Mouse (Mus musculus): ENCODE measurements at regions not wholly inside any gene's neighbourhood (a gene's known extent, or its start where the extent isn't known, plus 50 kb on each side); places are given as distances from the start of the nearest gene placed in this dataset.

- H3K36me3 ChIP-seq (ENCODE audit: control insufficient read depth, insufficient read depth) = no peaks in the 10 kb centered on the region
- ATAC-seq = no peak
- TF ChIP-seq CTCF (IDR thresholded peaks at IDR 0.05; ENCODE audit: low read depth) = no peak
- H3K9me3 ChIP-seq (ENCODE audit: control insufficient read depth) = no peaks in the 10 kb centered on the region
- H3K27ac ChIP-seq (ENCODE audit: low read depth, low read length) = no peak overlapping the region
- 64% methylated on average over 1 of the region's 1 CpGs for WGBS
- no peaks in the 10 kb centered on the region for H3K4me1 ChIP-seq (replicated peaks; ENCODE audit: control insufficient read depth, insufficient read depth, low read length)
- no peaks in the 10 kb centered on the region for H3K27me3 ChIP-seq (replicated peaks; ENCODE audit: control insufficient read depth, insufficient read depth, low read length)
- no peak overlapping the region for H3K9ac ChIP-seq (ENCODE audit: low read depth, low read length)
- no peak overlapping the region for H3K4me2 ChIP-seq (replicated peaks; ENCODE audit: low read depth)
- H3K4me3 ChIP-seq (ENCODE audit: low read depth, low read length) = no peak overlapping the region
These were observed 377.9 kb upstream of the Gm5148 start for GRCm38 (mm10) chr3:38102181-38102580.

- no peak for TF ChIP-seq CTCF (IDR thresholded peaks at IDR 0.05; ENCODE audit: low read depth)
- Histone ChIP-seq H3K36me3 (ENCODE audit: control insufficient read depth, insufficient read depth) (no peaks in the 10 kb centered on the region), H3K9ac (ENCODE audit: low read depth, low read length) (no peak overlapping the region), H3K4me2 (replicated peaks; ENCODE audit: low read depth) (no peak overlapping the region), H3K9me3 (ENCODE audit: control insufficient read depth) (no peaks in the 10 kb centered on the region), H3K4me3 (ENCODE audit: low read depth, low read length) (no peak overlapping the region), H3K27ac (ENCODE audit: low read depth, low read length) (no peak overlapping the region), H3K27me3 (replicated peaks; ENCODE audit: control insufficient read depth, insufficient read depth, low read length) (no peaks in the 10 kb centered on the region), H3K4me1 (replicated peaks; ENCODE audit: control insufficient read depth, insufficient read depth, low read length) (no peaks in the 10 kb centered on the region)
- WGBS = 69% methylated on average over 7 of the region's 7 CpGs
- no peak; the same call in 1 of the 2 replicates for ATAC-seq
These were observed 370.2 kb upstream of the Gm5148 start for GRCm38 (mm10) chr3:38094370-38094979.

- Histone ChIP-seq H3K9me3 (ENCODE audit: control insufficient read depth) (no peaks in the 10 kb centered on the region), H3K36me3 (ENCODE audit: control insufficient read depth, insufficient read depth) (no peaks in the 10 kb centered on the region), H3K4me2 (replicated peaks; ENCODE audit: low read depth) (no peak overlapping the region), H3K4me1 (replicated peaks; ENCODE audit: control insufficient read depth, insufficient read depth, low read length) (no peaks in the 10 kb centered on the region), H3K27ac (ENCODE audit: low read depth, low read length) (no peak overlapping the region), H3K27me3 (replicated peaks; ENCODE audit: control insufficient read depth, insufficient read depth, low read length) (no peaks in the 10 kb centered on the region), H3K4me3 (ENCODE audit: low read depth, low read length) (no peak overlapping the region), H3K9ac (ENCODE audit: low read depth, low read length) (no peak overlapping the region)
- no peak for ATAC-seq
- TF ChIP-seq CTCF (IDR thresholded peaks at IDR 0.05; ENCODE audit: low read depth) = no peak
- WGBS = 72% methylated on average over 6 of the region's 6 CpGs
These were observed 360.3 kb upstream of the Gm5148 start for GRCm38 (mm10) chr3:38084548-38084947.

- no peaks in the 10 kb centered on the region for H3K4me1 ChIP-seq (replicated peaks; ENCODE audit: control insufficient read depth, insufficient read depth, low read length)
- no peak for TF ChIP-seq CTCF (IDR thresholded peaks at IDR 0.05; ENCODE audit: low read depth)
- no peak overlapping the region for H3K27ac ChIP-seq (ENCODE audit: low read depth, low read length)
- 79% methylated on average over 11 of the region's 11 CpGs for WGBS
- H3K36me3 ChIP-seq (ENCODE audit: control insufficient read depth, insufficient read depth) = no peaks in the 10 kb centered on the region
- H3K4me3 ChIP-seq (ENCODE audit: low read depth, low read length) = no peak overlapping the region
- no peaks in the 10 kb centered on the region for H3K9me3 ChIP-seq (ENCODE audit: control insufficient read depth)
- H3K9ac ChIP-seq (ENCODE audit: low read depth, low read length) = no peak overlapping the region
- no peaks in the 10 kb centered on the region for H3K27me3 ChIP-seq (replicated peaks; ENCODE audit: control insufficient read depth, insufficient read depth, low read length)
- ATAC-seq = no peak
- H3K4me2 ChIP-seq (replicated peaks; ENCODE audit: low read depth) = no peak overlapping the region
These were observed 358.1 kb upstream of the Gm5148 start for GRCm38 (mm10) chr3:38082386-38082785.

GRCm38 (mm10) chr3:38076835-38077234 is 352.5 kb upstream of the Gm5148 start:
- Histone ChIP-seq H3K4me2 (replicated peaks; ENCODE audit: low read depth) (no peak overlapping the region), H3K36me3 (ENCODE audit: control insufficient read depth, insufficient read depth) (no peaks in the 10 kb centered on the region), H3K4me3 (ENCODE audit: low read depth, low read length) (no peak overlapping the region), H3K9me3 (ENCODE audit: control insufficient read depth) (no peaks in the 10 kb centered on the region), H3K9ac (ENCODE audit: low read depth, low read length) (no peak overlapping the region), H3K27ac (ENCODE audit: low read depth, low read length) (no peak overlapping the region), H3K4me1 (replicated peaks; ENCODE audit: control insufficient read depth, insufficient read depth, low read length) (no peaks in the 10 kb centered on the region), H3K27me3 (replicated peaks; ENCODE audit: control insufficient read depth, insufficient read depth, low read length) (no peaks in the 10 kb centered on the region)
- TF ChIP-seq CTCF (IDR thresholded peaks at IDR 0.05; ENCODE audit: low read depth) = no peak
- no peak for ATAC-seq
- WGBS = 77% methylated on average over 1 of the region's 1 CpGs

- Histone ChIP-seq H3K27me3 (replicated peaks; ENCODE audit: control insufficient read depth, insufficient read depth, low read length) (no peaks in the 10 kb centered on the region), H3K27ac (ENCODE audit: low read depth, low read length) (no peak overlapping the region), H3K4me2 (replicated peaks; ENCODE audit: low read depth) (no peak overlapping the region), H3K36me3 (ENCODE audit: control insufficient read depth, insufficient read depth) (no peaks in the 10 kb centered on the region), H3K4me1 (replicated peaks; ENCODE audit: control insufficient read depth, insufficient read depth, low read length) (no peaks in the 10 kb centered on the region), H3K9me3 (ENCODE audit: control insufficient read depth) (no peaks in the 10 kb centered on the region), H3K4me3 (ENCODE audit: low read depth, low read length) (no peak overlapping the region), H3K9ac (ENCODE audit: low read depth, low read length) (no peak overlapping the region)
- WGBS = 70% methylated on average over 4 of the region's 4 CpGs
- no peak for ATAC-seq
- no peak for TF ChIP-seq CTCF (IDR thresholded peaks at IDR 0.05; ENCODE audit: low read depth)
These were observed 349.7 kb upstream of the Gm5148 start for GRCm38 (mm10) chr3:38073946-38074345.

DNA sequence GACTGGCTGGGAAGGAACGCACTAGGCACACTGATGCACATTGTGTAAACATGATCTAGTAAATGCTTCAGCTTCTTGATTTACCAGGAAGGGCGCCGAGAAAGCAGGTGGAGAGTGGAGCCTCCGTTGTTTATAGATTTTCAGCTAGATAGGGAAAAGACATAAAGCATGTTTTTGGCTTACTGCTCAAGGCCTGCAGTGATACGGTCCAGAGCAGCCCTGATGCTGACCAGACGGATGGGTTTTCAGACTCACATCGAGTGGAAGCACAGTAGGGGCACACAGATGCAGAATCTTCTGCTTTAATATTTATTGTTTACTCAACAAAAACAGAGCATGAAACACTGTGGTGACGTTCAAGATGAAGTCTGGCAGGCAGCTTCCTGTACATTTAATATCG is 331.3 kb upstream of the Gm5148 start:
- TF ChIP-seq CTCF (IDR thresholded peaks at IDR 0.05; ENCODE audit: low read depth) = no peak
- Histone ChIP-seq H3K4me2 (replicated peaks; ENCODE audit: low read depth) (no peak overlapping the region), H3K9me3 (ENCODE audit: control insufficient read depth) (no peaks in the 10 kb centered on the region), H3K4me1 (replicated peaks; ENCODE audit: control insufficient read depth, insufficient read depth, low read length) (no peaks in the 10 kb centered on the region), H3K27me3 (replicated peaks; ENCODE audit: control insufficient read depth, insufficient read depth, low read length) (no peaks in the 10 kb centered on the region), H3K36me3 (ENCODE audit: control insufficient read depth, insufficient read depth) (no peaks in the 10 kb centered on the region), H3K27ac (ENCODE audit: low read depth, low read length) (no peak overlapping the region), H3K4me3 (ENCODE audit: low read depth, low read length) (no peak overlapping the region), H3K9ac (ENCODE audit: low read depth, low read length) (no peak overlapping the region)
- 55% methylated on average over 9 of the region's 9 CpGs for WGBS
- no peak for ATAC-seq
